Mouse (Mus musculus) neural tube, embryonic 11.5 days (tissue): ENCODE results near the gene Cbx4. TPM values are rescaled to one million over a fixed set of nuclear protein-coding genes. Genes with fewer than 3 reads are reported as not detected.

Experiments
- ATAC-seq: fragments of 200-750 bp; cut with Nextera tagmentation; 2 replicates; pipeline ENCODE4 v1.8.0; 2017; ENCODE audit warnings: moderate number of reproducible peaks, mild to moderate bottlenecking, moderate TSS enrichment, moderate library complexity; ENCODE audit not compliant: insufficient read depth, low FRiP score, low TSS enrichment
- DNase-seq: peaks from one replicate; pipeline ENCODE4 v3.0.0-alpha.2; 2015; ENCODE audit warnings: low spot score
- H3K27ac ChIP-seq: fragments of 300-500 bp; sonication (generic); 2 replicates; pipeline ENCODE4 v1.5.1; 2014; ENCODE audit warnings: low read depth, mild to moderate bottlenecking, low read length
- H3K27me3 ChIP-seq: fragments of 300-500 bp; sonication (generic); 2 replicates; pipeline ENCODE4 v1.6.1; 2014; ENCODE audit warnings: mild to moderate bottlenecking, low read length, mixed read lengths; ENCODE audit not compliant: control insufficient read depth, insufficient read depth
- H3K36me3 ChIP-seq: fragments of 300-500 bp; sonication (generic); 2 replicates; pipeline ENCODE4 v1.6.1; 2014; ENCODE audit warnings: mild to moderate bottlenecking, low read length, moderate library complexity, mixed read lengths; ENCODE audit not compliant: control insufficient read depth, insufficient read depth
- H3K4me1 ChIP-seq: fragments of 300-500 bp; sonication (generic); 2 replicates; pipeline ENCODE4 v1.6.1; 2014; ENCODE audit warnings: low read length, mixed read lengths; ENCODE audit not compliant: control insufficient read depth, insufficient read depth
- H3K4me2 ChIP-seq: fragments of 300-500 bp; sonication (generic); 2 replicates; pipeline ENCODE4 v1.6.1; 2014; ENCODE audit warnings: low read depth, mild to moderate bottlenecking, moderate library complexity
- H3K4me3 ChIP-seq: fragments of 300-500 bp; sonication (generic); 2 replicates; pipeline ENCODE4 v1.5.1; 2014; ENCODE audit warnings: low read depth, low read length
- H3K9ac ChIP-seq: fragments of 300-500 bp; sonication (generic); 2 replicates; pipeline ENCODE4 v1.6.1; 2014; ENCODE audit warnings: mild to moderate bottlenecking, low read length
- H3K9me3 ChIP-seq: fragments of 300-500 bp; sonication (generic); 2 replicates; pipeline ENCODE4 v1.6.1; 2016; ENCODE audit warnings: low read length; ENCODE audit not compliant: control insufficient read depth
- WGBS: fragments of 180-500 bp; shearing (Covaris S2); extraction: QIAGEN DNeasy Blood & Tissue Kit; methylation state at CpG from one replicate; pipeline ENCODE4 v1.1.7; 2014; 5-methylcytosine and 5-hydroxymethylcytosine counted together
- polyA plus RNA-seq: library from polyadenylated mRNA; unstranded; fragments of >200 nt; fragmentation: Nextera tagmentation; extraction: Ambion mirVana; gene quantifications from 2 replicates; pipeline ENCODE4 v1.2.1, GENCODE M21; 2014

Gene Cbx4
- polyA plus RNA-seq, 1 experiment from 2014 or later = 6.1 TPM

DNA sequence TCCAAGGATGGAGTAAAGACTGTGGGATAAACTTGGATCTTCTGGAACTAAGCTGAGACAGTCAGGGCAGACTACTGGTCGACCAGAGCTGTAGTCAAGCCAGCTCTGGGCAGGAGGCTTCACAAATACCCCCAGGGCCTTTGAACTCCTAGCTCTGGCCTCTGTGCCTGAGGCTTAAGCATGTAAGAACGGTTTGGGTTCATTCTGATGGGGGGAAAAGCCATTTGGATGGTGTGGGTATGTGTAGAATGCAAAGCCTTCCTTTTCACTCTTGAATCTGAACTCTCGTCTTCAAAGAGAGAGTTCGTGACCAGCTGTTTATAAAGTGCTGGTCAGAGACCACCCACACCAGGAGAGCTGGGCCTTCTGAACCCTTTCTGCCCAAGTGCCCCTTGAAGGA, 8.3 kb downstream of the Cbx4 start:
- no peaks in the 10 kb centered on the region for H3K9me3 ChIP-seq
- WGBS = 71% methylated on average over 4 of the region's 4 CpGs
- DNase-seq (no peak), ATAC-seq (no peak)
- no peak overlapping the region for H3K27ac ChIP-seq
- no peak overlapping the region for H3K4me2 ChIP-seq
- H3K36me3 ChIP-seq = 0 out of 2 replicates have a peak, but pooled peaks cover 2% of the 10 kb centered on the region
- H3K9ac ChIP-seq = no peak overlapping the region
- peaks cover 43% of the 10 kb centered on the region for H3K27me3 ChIP-seq
- H3K4me3 ChIP-seq = no peak overlapping the region
- peaks cover 23% of the 10 kb centered on the region for H3K4me1 ChIP-seq

GRCm38 (mm10) chr11:119075805-119076204, 10.2 kb downstream of the Cbx4 start:
- Histone ChIP-seq H3K9me3 (no peaks in the 10 kb centered on the region), H3K27me3 (peaks cover 26% of the 10 kb centered on the region)

GRCm38 (mm10) chr11:119073876-119074433, 12.1 kb downstream of the Cbx4 start:
- Histone ChIP-seq H3K9me3 (no peaks in the 10 kb centered on the region), H3K27me3 (peaks cover 8% of the 10 kb centered on the region), H3K4me1 (peaks cover 4% of the 10 kb centered on the region), H3K4me2 (no peak overlapping the region), H3K27ac (no peak overlapping the region), H3K4me3 (no peak overlapping the region), H3K36me3 (no peaks in the 10 kb centered on the region), H3K9ac (no peak overlapping the region)
- ATAC-seq = no peak
- no peak for DNase-seq
- 74% methylated on average over 6 of the region's 6 CpGs for WGBS

More at GRCm38 (mm10) chr11:119075805-119076204, 10.2 kb downstream of the Cbx4 start:
- Histone ChIP-seq H3K9ac (no peak overlapping the region), H3K4me3 (no peak overlapping the region), H3K4me1 (peaks cover 13% of the 10 kb centered on the region), H3K4me2 (no peak overlapping the region), H3K27ac (no peak overlapping the region), H3K36me3 (0 out of 2 replicates have a peak, but pooled peaks cover 2% of the 10 kb centered on the region)
- ATAC-seq (no peak), DNase-seq (no peak)
- 91% methylated on average over 5 of the region's 5 CpGs for WGBS

DNA sequence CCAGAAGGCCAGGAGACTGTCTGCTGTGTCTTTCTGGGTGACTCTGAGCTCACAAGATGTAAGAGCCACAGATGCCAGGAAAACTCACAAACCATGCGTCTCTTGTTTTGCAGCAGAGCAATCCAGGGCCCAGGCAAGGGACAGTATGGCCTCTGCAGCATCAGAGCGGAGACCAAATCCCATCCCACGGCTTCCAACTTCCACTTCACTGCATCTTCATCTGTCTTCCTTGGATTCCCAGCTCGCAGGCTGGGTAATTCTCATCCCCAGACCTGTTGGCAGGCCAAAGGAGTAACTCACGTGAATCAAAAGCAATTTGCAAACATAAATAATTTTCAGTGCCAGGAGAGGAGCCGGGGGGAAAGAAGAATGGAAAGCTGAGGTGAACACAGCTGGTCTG, 13.0 kb downstream of the Cbx4 start:
- Histone ChIP-seq H3K4me2 (no peak overlapping the region), H3K36me3 (no peaks in the 10 kb centered on the region), H3K27ac (no peak overlapping the region), H3K9me3 (no peaks in the 10 kb centered on the region), H3K4me1 (no peaks in the 10 kb centered on the region), H3K9ac (no peak overlapping the region), H3K27me3 (peaks cover 5% of the 10 kb centered on the region; the same call in 1 of the 2 replicates), H3K4me3 (no peak overlapping the region)
- ATAC-seq (no peak), DNase-seq (no peak)
- WGBS = 70% methylated on average over 6 of the region's 6 CpGs

GRCm38 (mm10) chr11:119072239-119072638, 13.8 kb downstream of the Cbx4 start:
- no peak for ATAC-seq
- no peak overlapping the region for H3K4me3 ChIP-seq

GRCm38 (mm10) chr11:119066841-119067240, 19.2 kb downstream of the Cbx4 start:
- DNase-seq (no peak), ATAC-seq (no peak)
- no peaks in the 10 kb centered on the region for H3K9me3 ChIP-seq
- 85% methylated on average over 8 of the region's 8 CpGs for WGBS
- no peak overlapping the region for H3K9ac ChIP-seq
- no peak overlapping the region for H3K4me2 ChIP-seq
- no peak overlapping the region for H3K27ac ChIP-seq
- no peak overlapping the region for H3K4me3 ChIP-seq
- H3K27me3 ChIP-seq = peaks cover 8% of the 10 kb centered on the region
- H3K4me1 ChIP-seq = no peaks in the 10 kb centered on the region
- H3K36me3 ChIP-seq = no peaks in the 10 kb centered on the region

More at GRCm38 (mm10) chr11:119072239-119072638, 13.8 kb downstream of the Cbx4 start:
- Histone ChIP-seq H3K27ac (no peak overlapping the region), H3K36me3 (no peaks in the 10 kb centered on the region), H3K4me1 (no peaks in the 10 kb centered on the region), H3K9ac (no peak overlapping the region), H3K9me3 (no peaks in the 10 kb centered on the region), H3K4me2 (no peak overlapping the region), H3K27me3 (peaks cover 5% of the 10 kb centered on the region; the same call in 1 of the 2 replicates)
- WGBS = 87% methylated on average over 7 of the region's 7 CpGs
- no peak for DNase-seq

DNA sequence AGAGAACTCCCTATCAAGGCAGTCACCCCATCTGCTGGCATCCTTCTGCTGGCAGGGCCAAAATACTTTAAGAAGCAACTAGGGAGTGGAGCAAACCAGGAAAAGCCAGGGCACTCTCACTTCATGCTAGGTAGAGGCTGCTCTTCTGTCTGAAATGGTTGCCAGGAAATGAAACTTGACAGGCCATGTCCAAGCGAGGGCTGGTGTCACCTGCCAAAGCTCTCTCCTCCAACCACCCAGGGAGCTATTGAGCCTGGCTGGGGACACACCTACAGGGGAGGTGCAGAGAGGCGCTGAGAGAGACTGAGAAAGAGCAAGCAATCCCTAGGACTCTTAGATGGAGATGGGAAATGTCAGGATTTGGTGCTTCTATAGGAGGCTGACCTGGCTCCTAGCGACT, 26.8 kb downstream of the Cbx4 start:
- no peak for ATAC-seq

DNA sequence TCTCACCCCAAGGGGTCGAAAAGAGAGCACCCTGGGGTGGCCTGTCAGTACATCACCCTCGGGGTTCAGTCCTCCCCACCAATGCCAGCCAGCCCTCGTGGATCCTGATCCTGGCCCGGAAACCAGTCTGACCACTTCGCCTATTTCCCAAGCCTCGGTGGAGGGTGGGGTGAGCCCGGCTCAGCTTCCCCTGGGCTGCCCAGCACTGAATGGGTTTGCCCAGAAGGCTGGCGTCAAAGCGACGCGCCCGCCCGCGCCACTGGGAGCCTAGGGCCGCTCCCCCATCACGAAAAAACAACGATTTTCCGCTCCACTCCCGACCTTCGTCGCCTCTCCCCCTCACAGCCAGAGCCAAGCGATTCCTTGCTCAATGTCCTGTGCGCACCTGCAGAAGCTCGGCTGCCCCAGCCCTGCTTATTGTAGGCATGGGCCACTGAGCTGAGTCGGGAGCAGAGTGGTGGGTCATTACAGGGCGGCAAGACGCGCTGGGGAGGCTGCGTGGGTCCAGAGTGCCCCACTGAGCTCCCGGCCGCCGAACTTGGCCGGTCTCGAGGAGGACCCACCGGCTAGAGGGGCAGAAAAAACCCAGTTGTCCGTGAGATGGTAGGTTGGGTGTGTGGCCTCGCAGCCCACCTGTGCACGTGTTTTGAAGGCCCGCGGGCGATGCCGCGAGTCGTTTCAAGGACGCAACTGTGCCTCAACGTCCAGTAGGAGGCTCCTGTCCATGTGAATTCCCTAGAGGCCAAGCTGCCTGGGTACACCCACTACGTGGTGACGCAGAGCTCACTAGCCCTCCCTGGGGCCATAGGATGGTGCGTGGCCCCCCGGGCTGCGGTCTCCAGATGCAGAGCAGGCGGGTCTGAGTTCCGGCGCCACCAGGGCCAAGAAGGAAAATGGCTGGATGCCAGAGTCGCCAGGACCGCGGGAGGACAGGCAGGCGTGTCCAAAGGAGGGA, 27.7 kb downstream of the Cbx4 start:
- 2% methylated on average over 58 of the region's 58 CpGs for WGBS
- H3K4me3 ChIP-seq = peak overlapping the region; percentile 11
- H3K27ac ChIP-seq = no peak overlapping the region
- no peaks in the 10 kb centered on the region for H3K9me3 ChIP-seq
- peaks cover 28% of the 10 kb centered on the region for H3K4me1 ChIP-seq
- ATAC-seq = no peak
- peak overlapping the region; percentile 92; the same call in 1 of the 2 replicates for H3K4me2 ChIP-seq
- H3K27me3 ChIP-seq = peaks cover 78% of the 10 kb centered on the region
- no peaks in the 10 kb centered on the region for H3K36me3 ChIP-seq
- DNase-seq = peak; percentile 45
- peak overlapping the region; percentile 10; the same call in 1 of the 2 replicates for H3K9ac ChIP-seq

More for the DNA sequence above, 26.8 kb downstream of the Cbx4 start:
- WGBS = 8% methylated on average over 3 of the region's 3 CpGs
- H3K27ac ChIP-seq = no peak overlapping the region
- no peak for DNase-seq
- H3K27me3 ChIP-seq = peaks cover 71% of the 10 kb centered on the region
- H3K4me2 ChIP-seq = no peak overlapping the region
- no peak overlapping the region for H3K4me3 ChIP-seq
- H3K9ac ChIP-seq = no peak overlapping the region
- H3K9me3 ChIP-seq = no peaks in the 10 kb centered on the region
- H3K36me3 ChIP-seq = no peaks in the 10 kb centered on the region
- peaks cover 21% of the 10 kb centered on the region for H3K4me1 ChIP-seq
